In genomic region chr14:44070595-44070994, GRCm38 (mm10) we compare ENCODE assay signal across 1 mouse cellular context. TPM values are rescaled to one million over a fixed set of nuclear protein-coding genes. Genes with fewer than 3 reads are reported as not detected.
"Had no signal": no experiment of that assay in that cellular context is flagged by ENCODE, and none has a peak within 500 bp of the region (broad histone marks: within the 10 kb centered on the region; RNA-seq: fewer than 3 reads in every experiment).

No protein-coding gene starts in this region.

RNA-seq across cellular contexts. Expression of gene Gm3327, which starts 53.1 kb away (rescaled TPM):
- total RNA-seq: neutrophil, adult 5-6 weeks had no signal
